Mouse (Mus musculus) olfactory bulb, adult 2 months (tissue): ENCODE results near the gene Rab29.

ENCODE experiments used
- CTCF ChIP-seq: fragments of 200-500 bp; IDR thresholded peaks from 2 replicates; pipeline ENCODE4 v1.5.1; 2012; ENCODE audit warnings: low read depth, mild to moderate bottlenecking, low read length, moderate library complexity; ENCODE audit not compliant: insufficient read depth
- POLR2A ChIP-seq: fragments of 200-500 bp; IDR thresholded peaks from 2 replicates; pipeline ENCODE4 v1.6.1; 2012; ENCODE audit warnings: mild to moderate bottlenecking, low read depth, low read length, moderate library complexity; ENCODE audit not compliant: insufficient read depth

DNA sequence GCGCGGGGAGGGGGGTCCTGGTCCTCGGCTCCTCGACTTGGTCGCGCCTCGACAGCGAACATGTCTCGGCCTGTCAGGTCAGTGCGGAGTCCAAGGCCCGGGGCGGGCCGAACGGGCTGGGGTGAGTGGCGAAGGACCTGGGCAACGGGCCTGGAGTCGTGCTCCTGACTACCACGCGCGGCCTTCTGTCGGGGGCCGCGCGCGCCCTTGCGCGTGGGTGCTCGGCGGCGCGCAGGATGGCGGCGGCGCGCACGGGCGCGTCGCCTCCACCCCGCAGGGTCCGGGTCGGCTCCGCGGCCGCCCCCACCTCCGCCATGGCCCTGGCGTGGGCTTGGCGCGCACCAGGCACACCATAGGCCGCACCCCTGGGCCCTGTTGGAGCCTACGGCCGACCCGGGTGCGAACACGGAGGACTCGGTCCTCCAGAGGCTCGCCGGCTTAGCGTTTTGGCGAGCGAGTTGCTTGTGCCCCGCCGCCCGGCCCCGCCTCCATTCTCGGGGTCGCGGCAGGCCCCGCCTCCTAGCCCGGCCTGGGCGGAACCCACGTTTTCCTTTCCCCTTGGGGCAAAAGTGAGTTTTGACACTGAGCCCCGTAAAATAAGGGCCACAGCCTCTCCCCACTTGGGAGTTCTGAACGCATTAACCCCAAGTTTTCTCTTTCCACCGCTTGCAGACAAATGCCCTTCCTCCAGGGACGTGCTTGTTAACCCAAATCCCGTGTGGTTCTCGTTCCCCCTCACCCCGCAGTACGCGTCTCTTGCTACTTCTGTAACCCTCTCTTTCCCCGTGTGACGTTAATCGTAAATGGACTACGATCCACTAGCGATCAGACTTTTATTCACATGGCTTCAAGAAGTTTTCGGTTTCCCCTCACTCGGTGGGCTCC, 43.9 kb downstream of the Rab29 start:
- TF ChIP-seq CTCF (no peak), POLR2A (peak; percentile 38)
